Mouse (Mus musculus): ENCODE measurements around the gene Coro2b. TPM values are rescaled to one million over a fixed set of nuclear protein-coding genes. Genes with fewer than 3 reads are reported as not detected.
A peak's percentile ranks its signal among the peaks of the same experiment; 100 is the strongest.

Coro2b gene
- total RNA-seq, 2 experiments from 2014 or later: 5.1 to 6.5 TPM

GRCm38 (mm10) chr9:62385727-62386518, 150.9 kb downstream of the Coro2b start:
- DNase-seq: no peak

DNA sequence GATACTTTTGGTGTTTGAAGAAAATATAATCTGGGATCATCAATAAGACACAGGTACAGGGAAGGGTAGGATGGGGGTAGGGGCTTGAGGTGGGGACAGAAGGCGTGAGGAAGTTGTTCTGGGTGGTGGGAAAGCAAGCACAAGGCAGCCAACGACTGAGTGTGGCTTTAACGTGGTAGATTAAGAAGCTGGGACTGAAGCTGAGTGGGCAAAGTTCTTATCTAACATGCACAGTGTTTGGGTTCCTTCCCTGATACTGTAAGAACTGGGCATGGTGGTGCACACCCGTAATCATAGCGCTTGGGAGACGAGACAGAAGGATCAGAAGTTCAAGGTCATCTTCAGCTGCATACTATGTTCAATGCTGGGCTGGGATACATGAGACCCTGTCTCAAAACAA, 151.8 kb downstream of the Coro2b start:
- no peak for DNase-seq

- no peak for DNase-seq
Measured at GRCm38 (mm10) chr9:62382519-62383084, 154.2 kb downstream of the Coro2b start.

GRCm38 (mm10) chr9:62381402-62381913, 155.4 kb downstream of the Coro2b start:
- no peak for DNase-seq

- no peak for DNase-seq
Measured at GRCm38 (mm10) chr9:62380351-62380750, 156.5 kb downstream of the Coro2b start.

- DNase-seq: no peak
Measured at GRCm38 (mm10) chr9:62377897-62378296, 158.9 kb downstream of the Coro2b start.

GRCm38 (mm10) chr9:62374276-62374675, 162.6 kb downstream of the Coro2b start:
- no peak for DNase-seq

DNA sequence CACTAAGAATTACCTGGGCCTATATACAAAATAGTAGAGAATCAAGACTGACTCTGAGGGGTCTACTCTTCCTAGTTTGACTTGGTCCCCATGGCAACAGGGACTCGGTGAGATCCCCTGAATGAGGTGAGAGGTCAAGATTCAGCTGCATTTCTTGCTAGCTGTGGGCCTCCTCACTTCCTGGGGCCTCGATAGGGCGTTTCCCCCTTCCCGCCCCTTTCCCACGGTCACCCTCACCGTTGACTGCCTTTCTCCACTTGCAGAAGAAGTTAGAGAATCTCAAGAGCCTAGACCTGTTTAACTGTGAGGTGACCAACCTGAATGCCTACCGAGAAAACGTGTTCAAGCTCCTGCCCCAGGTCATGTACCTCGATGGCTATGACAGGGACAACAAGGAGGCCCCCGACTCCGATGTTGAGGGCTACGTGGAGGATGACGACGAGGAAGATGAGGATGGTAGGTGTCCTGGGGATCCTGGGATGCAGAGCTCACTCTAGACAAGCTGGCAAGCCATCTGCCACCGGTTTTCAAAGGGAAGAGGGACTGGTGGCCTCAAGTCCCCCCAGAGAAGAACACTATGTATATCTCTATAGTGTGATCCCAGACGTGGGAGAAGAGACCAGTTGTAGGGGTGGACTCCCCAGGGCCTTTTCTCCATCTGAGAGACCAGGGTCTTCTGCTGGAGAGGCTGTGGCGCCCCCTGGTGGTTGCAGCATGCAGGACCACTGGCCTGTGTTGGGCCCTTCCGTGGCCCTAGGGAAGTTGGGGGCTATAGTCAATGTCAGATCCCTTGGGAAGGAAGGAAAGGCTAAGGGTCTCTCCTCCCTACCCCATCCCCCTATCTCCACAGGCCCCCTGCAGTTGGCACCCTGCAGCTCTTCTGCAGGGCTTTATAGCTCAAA, 163.4 kb downstream of the Coro2b start:
- DNase-seq: peak; percentile 49

- no peak for DNase-seq
Measured at GRCm38 (mm10) chr9:62372556-62373221, 164.2 kb downstream of the Coro2b start.

- DNase-seq: peak; percentile 36
Measured at GRCm38 (mm10) chr9:62371745-62372555, 164.9 kb downstream of the Coro2b start.

DNA sequence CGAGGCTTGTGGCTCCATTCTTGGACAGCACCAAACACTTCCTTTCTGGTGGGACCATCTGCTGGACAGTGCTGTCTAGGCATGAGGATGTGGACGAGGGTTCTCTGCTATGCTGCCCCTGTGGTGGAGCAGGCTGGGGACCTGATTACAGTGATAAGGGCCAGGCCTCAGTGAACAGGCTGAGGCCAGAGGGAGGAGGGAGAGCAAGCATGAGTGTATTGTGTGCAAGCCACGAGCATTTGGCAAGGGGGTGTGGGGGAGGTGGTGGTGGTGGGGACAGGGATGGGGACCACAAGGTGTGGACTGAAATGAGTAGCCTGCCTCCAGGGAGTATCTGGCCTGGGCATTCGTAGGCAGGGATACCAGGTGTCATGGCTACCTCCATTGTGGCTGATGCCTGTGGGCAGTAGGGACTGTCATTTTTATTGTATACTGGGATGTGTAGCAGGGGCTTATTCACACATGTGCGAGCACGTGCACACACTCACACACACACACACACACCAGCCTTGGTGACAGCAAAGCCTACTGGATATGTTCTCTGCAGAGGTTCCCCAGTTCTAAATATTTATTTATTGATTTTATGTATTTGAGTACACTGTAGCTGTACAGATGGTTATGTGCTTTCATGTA, 166.1 kb downstream of the Coro2b start:
- DNase-seq: no peak

DNA sequence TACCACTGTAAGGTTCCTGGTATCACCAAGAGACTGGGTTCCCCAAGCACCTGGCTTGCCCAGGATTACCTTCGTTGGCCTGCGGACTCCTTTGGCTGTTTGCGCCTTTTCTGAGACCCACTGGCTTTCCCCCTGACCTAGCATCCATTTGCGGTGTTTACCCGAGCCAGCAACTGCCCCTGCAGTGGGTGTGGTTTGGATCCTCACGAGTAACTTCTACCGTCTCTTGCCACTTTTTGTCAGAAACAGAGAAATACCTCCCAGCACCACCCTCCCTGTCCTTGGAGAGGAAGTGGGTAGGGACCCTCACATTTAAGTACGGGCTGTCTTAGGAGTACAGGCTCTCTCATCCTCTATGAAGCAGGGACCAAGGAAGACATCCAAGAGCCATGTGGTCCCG, 166.7 kb downstream of the Coro2b start:
- no peak for DNase-seq

Other genes starting within 250 kb of the Coro2b start
- 10 to 100 TPM; 59.4 to 67.3 TPM for gene Anp32a, start 195.8 kb downstream of the Coro2b start, total RNA-seq (2021)
- 1 to 10 TPM; 3.3 to 4.8 TPM for gene Itga11, start 140.8 kb upstream of the Coro2b start, total RNA-seq (2021)

Measured in gastrocnemius, postnatal 25 days (tissue).